Mouse (Mus musculus) stomach, embryonic 14.5 days (tissue): Measurements from ENCODE around the gene Arid4b. TPM values are rescaled to one million over a fixed set of nuclear protein-coding genes. Genes with fewer than 3 reads are reported as not detected.
"Not testable (repeated sequence)": the region's sequence is repeated elsewhere in the genome, so short reads cannot be mapped to it uniquely, and the experiment has no call there.

Experiments used
- ATAC-seq: fragments of 200-750 bp; cut with Nextera tagmentation; 2 replicates; pipeline ENCODE4 v1.8.0; 2017; ENCODE audit warnings: low read depth, moderate TSS enrichment; ENCODE audit not compliant: insufficient number of reproducible peaks, insufficient read depth, low FRiP score
- H3K27ac ChIP-seq: fragments of 300-500 bp; sonication (generic); 2 replicates; pipeline ENCODE4 v1.5.1; 2014; ENCODE audit warnings: mild to moderate bottlenecking, low read length, moderate library complexity, mixed read lengths
- H3K27me3 ChIP-seq: fragments of 300-500 bp; sonication (generic); 2 replicates; pipeline ENCODE4 v1.6.1; 2014; ENCODE audit warnings: low read length, control low read depth, mixed read lengths; ENCODE audit not compliant: control insufficient read depth, insufficient read depth
- H3K36me3 ChIP-seq: fragments of 300-500 bp; sonication (generic); 2 replicates; pipeline ENCODE4 v1.6.1; 2014; ENCODE audit warnings: mild to moderate bottlenecking, control low read depth, low read length, moderate library complexity, mixed read lengths; ENCODE audit not compliant: control insufficient read depth, insufficient read depth
- H3K4me1 ChIP-seq: fragments of 300-500 bp; sonication (generic); 2 replicates; pipeline ENCODE4 v1.6.1; 2014; ENCODE audit warnings: low read length, control low read depth, mixed read lengths; ENCODE audit not compliant: control insufficient read depth, insufficient read depth
- H3K4me2 ChIP-seq: fragments of 300-500 bp; sonication (generic); replicated peaks from 2 replicates; pipeline ENCODE4 v1.6.1; 2014; ENCODE audit warnings: low read depth, low read length, control low read depth
- H3K4me3 ChIP-seq: fragments of 300-500 bp; sonication (generic); 2 replicates; pipeline ENCODE4 v1.5.1; 2014; ENCODE audit warnings: low read depth, low read length, control low read depth
- H3K9ac ChIP-seq: fragments of 300-500 bp; sonication (generic); replicated peaks from 2 replicates; pipeline ENCODE4 v1.6.1; 2014; ENCODE audit warnings: low read depth, mild to moderate bottlenecking, control low read depth, low read length, moderate library complexity, mixed read lengths
- H3K9me3 ChIP-seq: fragments of 300-500 bp; sonication (generic); 2 replicates; pipeline ENCODE4 v1.6.1; 2016; ENCODE audit warnings: low read depth, low read length, control low read depth; ENCODE audit not compliant: control insufficient read depth
- WGBS: fragments of 180-500 bp; shearing (Covaris S2); extraction: QIAGEN DNeasy Blood & Tissue Kit; methylation state at CpG from one replicate; pipeline ENCODE4 v1.1.7; 2014; 5-methylcytosine and 5-hydroxymethylcytosine counted together
- polyA plus RNA-seq: library from polyadenylated mRNA; unstranded; fragments of >200 nt; fragmentation: Nextera tagmentation; extraction: Ambion mirVana; gene quantifications from 2 replicates; pipeline ENCODE4 v1.2.1, GENCODE M21; 2014

Gene Arid4b
- 77.6 and 79.2 TPM in 2 replicates for polyA plus RNA-seq

- H3K27ac ChIP-seq: peak within 1 kb of the TSS; percentile 97
- H3K27me3 ChIP-seq: no peaks in the 10 kb centered on the region
- peak within 1 kb of the TSS; percentile 98 for H3K9ac ChIP-seq
- peak within 1 kb of the TSS; percentile 99 for H3K4me3 ChIP-seq
- ATAC-seq: peak; percentile 98
- WGBS: 0% methylated on average over 62 of the region's 64 CpGs
- H3K4me2 ChIP-seq: peak within 1 kb of the TSS; percentile 71
- peaks cover 6% of the 10 kb centered on the region; the same call in 1 of the 2 replicates for H3K4me1 ChIP-seq
- peaks cover 2% of the 10 kb centered on the region; the same call in 1 of the 2 replicates for H3K36me3 ChIP-seq
- no peaks in the 10 kb centered on the region for H3K9me3 ChIP-seq
Measured at GRCm38 (mm10) chr13:14063013-14063941, at the start of gene Arid4b, which contains the start of gene Ggps1. Gene Arid4b (plus strand): TSS chr13:14063232. Gene Ggps1 (minus strand): TSS chr13:14063488.

GRCm38 (mm10) chr13:14014001-14014400 lies 49.0 kb upstream of the Arid4b start:
- H3K27me3 ChIP-seq: no peaks in the 10 kb centered on the region
- no peak overlapping the region for H3K4me3 ChIP-seq
- H3K4me2 ChIP-seq: no peak overlapping the region
- whole genome bisulfite sequencing: 96% methylated on average over 2 of the region's 2 CpGs
- no peaks in the 10 kb centered on the region for H3K4me1 ChIP-seq
- ATAC-seq: no peak
- H3K36me3 ChIP-seq: peaks cover 27% of the 10 kb centered on the region
- no peaks in the 10 kb centered on the region for H3K9me3 ChIP-seq
- no peak overlapping the region for H3K9ac ChIP-seq
- H3K27ac ChIP-seq: no peak overlapping the region

GRCm38 (mm10) chr13:14014540-14014939 lies 48.5 kb upstream of the Arid4b start:
- Histone ChIP-seq H3K27me3 (no peaks in the 10 kb centered on the region), H3K9ac (no peak overlapping the region), H3K4me3 (no peak overlapping the region), H3K9me3 (no peaks in the 10 kb centered on the region), H3K4me1 (no peaks in the 10 kb centered on the region), H3K27ac (no peak overlapping the region), H3K36me3 (peaks cover 24% of the 10 kb centered on the region), H3K4me2 (no peak overlapping the region)
- 88% methylated on average over 4 of the region's 4 CpGs for WGBS
- no peak for ATAC-seq

- no peak for ATAC-seq
- H3K9ac ChIP-seq: no peak overlapping the region
- H3K4me1 ChIP-seq: no peaks in the 10 kb centered on the region
- H3K4me3 ChIP-seq: no peak overlapping the region
- peaks cover 20% of the 10 kb centered on the region for H3K36me3 ChIP-seq
- H3K4me2 ChIP-seq: no peak overlapping the region
- WGBS: 88% methylated on average over 6 of the region's 6 CpGs
- H3K9me3 ChIP-seq: no peaks in the 10 kb centered on the region
- no peak overlapping the region for H3K27ac ChIP-seq
- H3K27me3 ChIP-seq: no peaks in the 10 kb centered on the region
Measured at GRCm38 (mm10) chr13:14015609-14016008, 47.4 kb upstream of the Arid4b start.

- Histone ChIP-seq H3K4me2 (no peak overlapping the region), H3K9ac (no peak overlapping the region), H3K36me3 (peaks cover 16% of the 10 kb centered on the region; the same call in 1 of the 2 replicates), H3K9me3 (no peaks in the 10 kb centered on the region), H3K27me3 (no peaks in the 10 kb centered on the region), H3K27ac (no peak overlapping the region), H3K4me3 (no peak overlapping the region), H3K4me1 (no peaks in the 10 kb centered on the region)
- ATAC-seq: no peak
Measured at GRCm38 (mm10) chr13:14018283-14018682, 44.7 kb upstream of the Arid4b start.

- ATAC-seq: no peak
- H3K9ac ChIP-seq: no peak overlapping the region
- H3K36me3 ChIP-seq: peaks cover 16% of the 10 kb centered on the region; the same call in 1 of the 2 replicates
- H3K4me1 ChIP-seq: no peaks in the 10 kb centered on the region
- H3K4me2 ChIP-seq: no peak overlapping the region
- no peaks in the 10 kb centered on the region for H3K27me3 ChIP-seq
- H3K9me3 ChIP-seq: no peaks in the 10 kb centered on the region
- H3K27ac ChIP-seq: no peak overlapping the region
- H3K4me3 ChIP-seq: no peak overlapping the region
- WGBS: 98% methylated on average over 3 of the region's 3 CpGs
Measured at GRCm38 (mm10) chr13:14018852-14019251, 44.2 kb upstream of the Arid4b start.

GRCm38 (mm10) chr13:14021417-14021816 lies 41.6 kb upstream of the Arid4b start:
- WGBS: 76% methylated on average over 7 of the region's 12 CpGs
- H3K4me1 ChIP-seq, ATAC-seq, H3K27ac ChIP-seq, H3K9me3 ChIP-seq, H3K4me2 ChIP-seq, H3K36me3 ChIP-seq, H3K4me3 ChIP-seq, H3K27me3 ChIP-seq, H3K9ac ChIP-seq: not testable (repeated sequence)

- Histone ChIP-seq H3K9me3 (no peaks in the 10 kb centered on the region), H3K4me1 (no peaks in the 10 kb centered on the region), H3K27me3 (no peaks in the 10 kb centered on the region), H3K4me2 (no peak overlapping the region), H3K9ac (no peak overlapping the region), H3K4me3 (no peak overlapping the region), H3K27ac (no peak overlapping the region), H3K36me3 (peaks cover 13% of the 10 kb centered on the region; the same call in 1 of the 2 replicates)
- 89% methylated on average over 6 of the region's 6 CpGs for WGBS
- ATAC-seq: no peak
Measured at GRCm38 (mm10) chr13:14025554-14025953, 37.5 kb upstream of the Arid4b start.
